Mouse (Mus musculus) megakaryocyte-erythroid progenitor cell, adult 5-6 weeks (primary cell): ENCODE results near the gene Sp4. TPM values are rescaled to one million over a fixed set of nuclear protein-coding genes. Genes with fewer than 3 reads are reported as not detected.

Experiments
- ATAC-seq: replicated peaks from 2 replicates; pipeline ENCODE4 v1.8.0; 2016; ENCODE audit warnings: mild to moderate bottlenecking, inconsistent platforms; ENCODE audit not compliant: severe bottlenecking, poor library complexity, low FRiP score, low TSS enrichment
- total RNA-seq, 2 experiments: library from RNA; stranded (forward) in 1 of 2; stranded (reverse) in 1 of 2; fragments of 200-1000, 215-1000 nt in 1 of 2; fragments of >200 nt in 1 of 2; fragmentation: Nextera tagmentation in 1 of 2; gene quantifications; 2 replicates each; pipeline ENCODE4 v1.2.3; 2014 to 2017

The Sp4 gene
- total RNA-seq (2014; fragmentation: Nextera tagmentation) (24.5 and 31.1 TPM in 2 replicates), total RNA-seq (2017) (33.3 and 38.4 TPM in 2 replicates)

GRCm38 (mm10) chr12:118301072-118301865 is at the start of gene Sp4:
Gene Sp4, minus strand, starts transcription at chr12:118301440.
- ATAC-seq: peak; percentile 47

- ATAC-seq: peak; percentile 58
These were observed 37.9 kb upstream of the Sp4 start for GRCm38 (mm10) chr12:118339107-118339506.

- peak; percentile 88 for ATAC-seq
These were observed 37.0 kb upstream of the Sp4 start for GRCm38 (mm10) chr12:118338243-118338642.

- ATAC-seq: no peak
These were observed 36.1 kb upstream of the Sp4 start for GRCm38 (mm10) chr12:118337291-118337690.

GRCm38 (mm10) chr12:118328739-118329249 is 27.6 kb upstream of the Sp4 start:
- ATAC-seq: peak; percentile 58

- ATAC-seq: no peak
These were observed 26.3 kb upstream of the Sp4 start for GRCm38 (mm10) chr12:118327566-118327965.

GRCm38 (mm10) chr12:118326161-118326560 is 24.9 kb upstream of the Sp4 start:
- no peak for ATAC-seq

GRCm38 (mm10) chr12:118320076-118320475 is 18.8 kb upstream of the Sp4 start:
- no peak for ATAC-seq

- ATAC-seq: 0 out of 2 replicates have a peak, but pooled peaks have one; percentile 29
These were observed 13.2 kb upstream of the Sp4 start for GRCm38 (mm10) chr12:118314477-118314845.

- ATAC-seq: peak; percentile 69
These were observed 12.7 kb upstream of the Sp4 start for GRCm38 (mm10) chr12:118313805-118314476.

- ATAC-seq: peak; percentile 30
These were observed 2.3 kb upstream of the Sp4 start for GRCm38 (mm10) chr12:118303586-118303985.

GRCm38 (mm10) chr12:118303066-118303465 is 1.8 kb upstream of the Sp4 start:
- ATAC-seq: no peak

- ATAC-seq: peak; percentile 60
These were observed 911 bp upstream of the Sp4 start for GRCm38 (mm10) chr12:118301866-118302835.

GRCm38 (mm10) chr12:118300754-118301071 is 527 bp downstream of the Sp4 start:
- no peak for ATAC-seq

- no peak for ATAC-seq
These were observed 1.3 kb downstream of the Sp4 start for GRCm38 (mm10) chr12:118299956-118300355.

GRCm38 (mm10) chr12:118299172-118299571 is 2.1 kb downstream of the Sp4 start:
- ATAC-seq: no peak

GRCm38 (mm10) chr12:118298516-118298915 is 2.7 kb downstream of the Sp4 start:
- ATAC-seq: no peak

GRCm38 (mm10) chr12:118296236-118296635 is 5.0 kb downstream of the Sp4 start:
- ATAC-seq: no peak

GRCm38 (mm10) chr12:118295793-118296192 is 5.4 kb downstream of the Sp4 start:
- ATAC-seq: no peak

- no peak for ATAC-seq
These were observed 12.3 kb downstream of the Sp4 start for GRCm38 (mm10) chr12:118288947-118289346.
